17 mouse cellular contexts compared by ENCODE assay signal in genomic region chr3:105408211-105408610, GRCm38 (mm10). TPM values are rescaled to one million over a fixed set of nuclear protein-coding genes. Genes with fewer than 3 reads are reported as not detected.
DNase-seq lines count a peak whose midpoint lies in the region; ATAC-seq and TF ChIP-seq lines count a peak whose summit lies in the region.
"Had no signal": no experiment of that assay in that cellular context is flagged by ENCODE, and none has a peak within 500 bp of the region (broad histone marks: within the 10 kb centered on the region; RNA-seq: fewer than 3 reads in every experiment).

No protein-coding gene starts in this region.

- H3K27me3 ChIP-seq in forebrain, embryonic 11.5 days (ENCODE audit: control insufficient read depth, insufficient read depth, low read length) = no peaks in the 10 kb centered on the region
- no peaks in the 10 kb centered on the region for H3K27me3 ChIP-seq in forebrain, embryonic 10.5 days (ENCODE audit: poor library complexity, severe bottlenecking)
- H3K27me3 ChIP-seq in embryonic facial prominence, embryonic 11.5 days (ENCODE audit: control insufficient read depth, insufficient read depth, low read length) = no peaks in the 10 kb centered on the region
- no peaks in the 10 kb centered on the region for H3K27me3 ChIP-seq in hindbrain, embryonic 11.5 days (ENCODE audit: control insufficient read depth, insufficient read depth, low read length)
- no peaks in the 10 kb centered on the region for H3K27me3 ChIP-seq in midbrain, embryonic 15.5 days (replicated peaks)
- H3K27me3 ChIP-seq in thymus, adult 2 months (ENCODE audit: control insufficient read depth, insufficient read depth, low read length) = no peaks in the 10 kb centered on the region
- H3K27me3 ChIP-seq: limb, embryonic 15.5 days had no signal

- DNase-seq in forebrain, embryonic 11.5 days (ENCODE audit: low spot score) = peak; percentile 72
- DNase-seq in forebrain, embryonic 10.5 days (ENCODE audit: extremely low spot score, low spot score) = no peak
- no peak for DNase-seq in embryonic facial prominence, embryonic 11.5 days (ENCODE audit: low spot score)
- DNase-seq in hindbrain, embryonic 11.5 days (ENCODE audit: low spot score) = peak; percentile 20
- no peak for DNase-seq in left cerebral cortex, adult 2 months (ENCODE audit: extremely low spot score in 1 of 2, low spot score in 2 of 2)
- no peak for DNase-seq in thymus, adult 2 months
- DNase-seq: adrenal gland, adult 2 months; cerebellum, postnatal 25 days; heart, adult 18-20 months; heart, postnatal 10 days; kidney, postnatal 25 days; lung, adult 18-20 months; lung, postnatal 4 days had no signal

- no peaks in the 10 kb centered on the region for H3K36me3 ChIP-seq in forebrain, embryonic 11.5 days (ENCODE audit: control insufficient read depth, insufficient read depth, low read length)
- no peaks in the 10 kb centered on the region for H3K36me3 ChIP-seq in forebrain, embryonic 10.5 days (replicated peaks)
- H3K36me3 ChIP-seq in embryonic facial prominence, embryonic 11.5 days (replicated peaks; ENCODE audit: control insufficient read depth, insufficient read depth, low read depth, low read length) = no peaks in the 10 kb centered on the region
- no peaks in the 10 kb centered on the region for H3K36me3 ChIP-seq in hindbrain, embryonic 11.5 days (ENCODE audit: control insufficient read depth, insufficient read depth, low read length)
- no peaks in the 10 kb centered on the region for H3K36me3 ChIP-seq in midbrain, embryonic 15.5 days (replicated peaks)
- no peaks in the 10 kb centered on the region for H3K36me3 ChIP-seq in thymus, adult 2 months (ENCODE audit: control insufficient read depth, insufficient read depth, low read length)
- H3K36me3 ChIP-seq: limb, embryonic 15.5 days had no signal

- WGBS in forebrain, embryonic 11.5 days = 40% methylated on average over 3 of the region's 3 CpGs
- WGBS in forebrain, embryonic 10.5 days = 62% methylated on average over 3 of the region's 3 CpGs
- WGBS in embryonic facial prominence, embryonic 11.5 days = 55% methylated on average over 3 of the region's 3 CpGs
- 68% methylated on average over 3 of the region's 3 CpGs for WGBS in hindbrain, embryonic 11.5 days
- 34% methylated on average over 3 of the region's 3 CpGs for WGBS in midbrain, embryonic 15.5 days
- 90% methylated on average over 3 of the region's 3 CpGs for WGBS in thymus, adult 2 months

- no peak overlapping the region for H3K4me2 ChIP-seq in forebrain, embryonic 11.5 days (ENCODE audit: low read depth, low read length, severe bottlenecking)
- no peak overlapping the region for H3K4me2 ChIP-seq in embryonic facial prominence, embryonic 11.5 days (ENCODE audit: low read depth, low read length)
- H3K4me2 ChIP-seq in hindbrain, embryonic 11.5 days (replicated peaks; ENCODE audit: low read depth, low read length) = no peak overlapping the region
- H3K4me2 ChIP-seq in midbrain, embryonic 15.5 days = no peak overlapping the region
- H3K4me2 ChIP-seq: limb, embryonic 15.5 days had no signal

- no peak for TF ChIP-seq POLR2A in thymus, adult 2 months (IDR thresholded peaks at IDR 0.05; ENCODE audit: control insufficient read depth, extremely low read depth, insufficient read depth, low read length, poor library complexity)

- no peak overlapping the region for H3K4me3 ChIP-seq in forebrain, embryonic 11.5 days (ENCODE audit: low read depth, low read length)
- no peak overlapping the region for H3K4me3 ChIP-seq in forebrain, embryonic 10.5 days
- H3K4me3 ChIP-seq in embryonic facial prominence, embryonic 11.5 days (ENCODE audit: low read depth, low read length) = no peak overlapping the region
- H3K4me3 ChIP-seq in hindbrain, embryonic 11.5 days (ENCODE audit: low read depth, low read length) = no peak overlapping the region
- no peak overlapping the region for H3K4me3 ChIP-seq in midbrain, embryonic 15.5 days
- H3K4me3 ChIP-seq in left cerebral cortex, adult 2 months = no peak overlapping the region
- no peak overlapping the region for H3K4me3 ChIP-seq in thymus, adult 2 months (ENCODE audit: control insufficient read depth, insufficient read depth, low read length)
- H3K4me3 ChIP-seq: limb, embryonic 15.5 days had no signal

- H3K27ac ChIP-seq in forebrain, embryonic 11.5 days (ENCODE audit: low read depth, low read length) = no peak overlapping the region
- no peak overlapping the region for H3K27ac ChIP-seq in forebrain, embryonic 10.5 days
- no peak overlapping the region for H3K27ac ChIP-seq in embryonic facial prominence, embryonic 11.5 days (replicated peaks; ENCODE audit: low read depth, low read length)
- H3K27ac ChIP-seq in hindbrain, embryonic 11.5 days (ENCODE audit: low read depth, low read length) = no peak overlapping the region
- H3K27ac ChIP-seq in midbrain, embryonic 15.5 days = no peak overlapping the region
- H3K27ac ChIP-seq in left cerebral cortex, adult 2 months = no peak overlapping the region
- no peak overlapping the region for H3K27ac ChIP-seq in thymus, adult 2 months (ENCODE audit: control insufficient read depth, insufficient read depth, low read length)
- H3K27ac ChIP-seq: limb, embryonic 15.5 days had no signal

- peak; percentile 87 for ATAC-seq in forebrain, embryonic 11.5 days (replicated peaks; ENCODE audit: low FRiP score)
- peak; percentile 49; the same call in 1 of the 2 replicates for ATAC-seq in embryonic facial prominence, embryonic 11.5 days (replicated peaks; ENCODE audit: insufficient number of reproducible peaks, low FRiP score, low TSS enrichment, low read depth)
- ATAC-seq in hindbrain, embryonic 11.5 days (ENCODE audit: low FRiP score) = peak; percentile 75
- peak; percentile 78 for ATAC-seq in midbrain, embryonic 15.5 days (replicated peaks)
- ATAC-seq in erythroid progenitor cell, adult 5-6 weeks (replicated peaks; ENCODE audit: low FRiP score, poor library complexity, severe bottlenecking) = no peak
- ATAC-seq: intestine, embryonic 16.5 days had no signal

- H3K9ac ChIP-seq in forebrain, embryonic 11.5 days (ENCODE audit: low read length) = no peak overlapping the region
- H3K9ac ChIP-seq in embryonic facial prominence, embryonic 11.5 days (replicated peaks; ENCODE audit: low read length) = no peak overlapping the region
- no peak overlapping the region for H3K9ac ChIP-seq in hindbrain, embryonic 11.5 days (ENCODE audit: low read depth, low read length)
- H3K9ac ChIP-seq in midbrain, embryonic 15.5 days = no peak overlapping the region
- H3K9ac ChIP-seq: limb, embryonic 15.5 days had no signal

- no peaks in the 10 kb centered on the region for H3K9me3 ChIP-seq in forebrain, embryonic 11.5 days (ENCODE audit: control insufficient read depth, low read length)
- no peaks in the 10 kb centered on the region for H3K9me3 ChIP-seq in forebrain, embryonic 10.5 days
- H3K9me3 ChIP-seq in embryonic facial prominence, embryonic 11.5 days (replicated peaks; ENCODE audit: control insufficient read depth, low read length) = no peaks in the 10 kb centered on the region
- H3K9me3 ChIP-seq in hindbrain, embryonic 11.5 days (ENCODE audit: control insufficient read depth, low read length) = no peaks in the 10 kb centered on the region
- no peaks in the 10 kb centered on the region for H3K9me3 ChIP-seq in midbrain, embryonic 15.5 days
- H3K9me3 ChIP-seq: limb, embryonic 15.5 days had no signal

- peaks cover 9% of the 10 kb centered on the region for H3K4me1 ChIP-seq in forebrain, embryonic 11.5 days (replicated peaks; ENCODE audit: control insufficient read depth, insufficient read depth, low read length)
- peaks cover 23% of the 10 kb centered on the region for H3K4me1 ChIP-seq in forebrain, embryonic 10.5 days
- no peaks in the 10 kb centered on the region for H3K4me1 ChIP-seq in embryonic facial prominence, embryonic 11.5 days (ENCODE audit: control insufficient read depth, insufficient read depth, low read length)
- no peaks in the 10 kb centered on the region for H3K4me1 ChIP-seq in hindbrain, embryonic 11.5 days (replicated peaks; ENCODE audit: control insufficient read depth, insufficient read depth, low read length)
- 0 out of 2 replicates have a peak, but pooled peaks cover 12% of the 10 kb centered on the region for H3K4me1 ChIP-seq in midbrain, embryonic 15.5 days
- no peaks in the 10 kb centered on the region for H3K4me1 ChIP-seq in thymus, adult 2 months (replicated peaks; ENCODE audit: control insufficient read depth, insufficient read depth, low read length)
- H3K4me1 ChIP-seq: limb, embryonic 15.5 days had no signal

- intact Hi-C loops in left cerebral cortex, adult 2 months (cut with DNase I) = no loop called here

- no peak for TF ChIP-seq CTCF in left cerebral cortex, adult 2 months (IDR thresholded peaks at IDR 0.05)
- no peak for TF ChIP-seq CTCF in thymus, adult 2 months (IDR thresholded peaks at IDR 0.05; ENCODE audit: borderline replicate concordance, control insufficient read depth, extremely low read depth, insufficient read depth, low read length, poor library complexity)

RNA-seq across cellular contexts. Expression of gene Kcnd3, which starts 43.9 kb away (rescaled TPM):
- polyA plus RNA-seq in forebrain, embryonic 11.5 days (2014; fragmentation: Nextera tagmentation; extraction: Ambion mirVana) = 1.3 and 2.1 TPM in 2 replicates
- 0.21 and 0.31 TPM in 2 replicates for polyA plus RNA-seq in forebrain, embryonic 10.5 days (2016; fragmentation: Nextera tagmentation; extraction: Ambion mirVana)
- 0.53 and 0.59 TPM in 2 replicates for polyA plus RNA-seq in embryonic facial prominence, embryonic 11.5 days (2014; fragmentation: Nextera tagmentation; extraction: Ambion mirVana)
- 2.5 and 3.0 TPM in 2 replicates for polyA plus RNA-seq in hindbrain, embryonic 11.5 days (2014; fragmentation: Nextera tagmentation; extraction: Ambion mirVana)
- 12.5 and 12.8 TPM in 2 replicates for polyA plus RNA-seq in midbrain, embryonic 15.5 days (2015; fragmentation: Nextera tagmentation; extraction: Ambion mirVana)
- not detected in 2 replicates for total RNA-seq in erythroid progenitor cell, adult 5-6 weeks (2015; ENCODE audit: low replicate concordance)
- not detected in 2 replicates for total RNA-seq in erythroid progenitor cell, adult 5-6 weeks (2017; ENCODE audit: low replicate concordance)
- total RNA-seq in left cerebral cortex, adult 2 months (2021) = 10 to 100 TPM; 60.0 to 62.0 TPM
- polyA plus RNA-seq in thymus, adult 2 months (2012; rRNA removed) = 0.33 and 0.58 TPM in 2 replicates

Comparison
In these comparisons a context has a peak if more than half of its experiments do, and no peak if none do; other contexts are left out.
1. DNase-seq: peak in forebrain, embryonic 11.5 days (single experiment) and hindbrain, embryonic 11.5 days (single experiment); none in forebrain, embryonic 10.5 days (single experiment), embryonic facial prominence, embryonic 11.5 days (single experiment), left cerebral cortex, adult 2 months (0 of 2) and thymus, adult 2 months (single experiment).